Mouse (Mus musculus) liver, embryonic 14.5 days (tissue): ENCODE results near the gene Mamstr. TPM values are rescaled to one million over a fixed set of nuclear protein-coding genes. Genes with fewer than 3 reads are reported as not detected.
A peak's percentile ranks its signal among the peaks of the same experiment; 100 is the strongest.

Experiments
- ATAC-seq: fragments of 200-750 bp; cut with Nextera tagmentation; 2 replicates; pipeline ENCODE4 v1.8.0; 2017; ENCODE audit warnings: moderate number of reproducible peaks, mild to moderate bottlenecking, moderate library complexity; ENCODE audit not compliant: insufficient read depth
- DNase-seq, 3 experiments: peaks; one replicate each; pipeline ENCODE4 v3.0.0-alpha.2; 2012 to 2013; ENCODE audit warnings: low read depth in 3 of 3, low spot score in 3 of 3
- H3K27ac ChIP-seq: fragments of 300-500 bp; sonication (generic); 2 replicates; pipeline ENCODE4 v1.5.1; 2014; ENCODE audit warnings: moderate library complexity, mild to moderate bottlenecking, control low read depth, inconsistent platforms
- H3K27me3 ChIP-seq: fragments of 300-500 bp; sonication (generic); 2 replicates; pipeline ENCODE4 v1.6.1; 2014; ENCODE audit warnings: mild to moderate bottlenecking, low read length, moderate library complexity; ENCODE audit not compliant: control insufficient read depth, insufficient read depth
- H3K36me3 ChIP-seq: fragments of 300-500 bp; sonication (generic); replicated peaks from 2 replicates; pipeline ENCODE4 v1.6.1; 2014; ENCODE audit warnings: low read depth; ENCODE audit not compliant: control insufficient read depth, insufficient read depth
- H3K4me1 ChIP-seq, 2 experiments: fragments of 200-500 bp in 1 of 2; fragments of 300-500 bp in 1 of 2; sonication (generic) in 1 of 2; replicated peaks; 2 replicates each; pipeline ENCODE4 v1.6.1; 2012 to 2014; ENCODE audit warnings: antibody characterized with exemption in 1 of 2, inconsistent platforms in 1 of 2, low read length in 1 of 2; ENCODE audit not compliant: control insufficient read depth in 2 of 2, insufficient read depth in 2 of 2
- H3K4me2 ChIP-seq: fragments of 300-500 bp; sonication (generic); 2 replicates; pipeline ENCODE4 v1.6.1; 2014; ENCODE audit warnings: low read depth, mild to moderate bottlenecking, control low read depth, moderate library complexity
- H3K4me3 ChIP-seq, 2 experiments: fragments of 200-500 bp in 1 of 2; fragments of 300-500 bp in 1 of 2; sonication (generic) in 1 of 2; 2 replicates each; pipeline ENCODE4 v1.5.1; 2012 to 2014; ENCODE audit warnings: low read depth in 2 of 2, low read length in 2 of 2, mild to moderate bottlenecking in 2 of 2, control low read depth in 1 of 2, inconsistent platforms in 1 of 2, moderate library complexity in 1 of 2; ENCODE audit not compliant: insufficient read depth in 1 of 2
- H3K9ac ChIP-seq: fragments of 300-500 bp; sonication (generic); replicated peaks from 2 replicates; pipeline ENCODE4 v1.6.1; 2014; ENCODE audit warnings: mild to moderate bottlenecking, control low read depth, moderate library complexity
- H3K9me3 ChIP-seq: fragments of 300-500 bp; sonication (generic); 2 replicates; pipeline ENCODE4 v1.6.1; 2016; ENCODE audit warnings: low read length, mixed read lengths; ENCODE audit not compliant: control insufficient read depth
- CTCF ChIP-seq: IDR thresholded peaks from 2 replicates; pipeline ENCODE4 v1.5.1; 2016; ENCODE audit warnings: antibody characterized with exemption, low read depth, control low read depth
- EP300 ChIP-seq: IDR thresholded peaks from 2 replicates; pipeline ENCODE4 v1.6.1; 2016; ENCODE audit warnings: antibody characterized with exemption, low read depth
- WGBS: fragments of 180-500 bp; shearing (Covaris S2); extraction: QIAGEN DNeasy Blood & Tissue Kit; methylation state at CpG from one replicate; pipeline ENCODE4 v1.1.7; 2014; ENCODE audit not compliant: insufficient replicate concordance; 5-methylcytosine and 5-hydroxymethylcytosine counted together
- polyA plus RNA-seq, 2 experiments: library from polyadenylated mRNA; depleted of rRNA in 1 of 2; stranded (reverse) in 1 of 2; unstranded in 1 of 2; fragments of >200 nt; fragmentation: Nextera tagmentation in 1 of 2; extraction: Ambion mirVana in 1 of 2; gene quantifications; 2 replicates each; pipeline versions ENCODE4 v1.2.1 to v1.2.3; 2012 to 2014

The Mamstr gene
- polyA plus RNA-seq, 2 experiments, result 0.25 TPM; not detected in 1

GRCm38 (mm10) chr7:45678513-45678912 is 38.7 kb downstream of the Mamstr start:
- peaks cover 3 to 10% of the 10 kb centered on the region in 2 experiments; a peak in 2 of 4 replicates for H3K4me1 ChIP-seq
- no peaks in the 10 kb centered on the region for H3K27me3 ChIP-seq
- H3K36me3 ChIP-seq, result no peaks in the 10 kb centered on the region
- TF ChIP-seq CTCF, result no peak
- TF ChIP-seq EP300, result no peak
- no peak overlapping the region for H3K27ac ChIP-seq
- no peak overlapping the region for H3K9ac ChIP-seq
- no peak for ATAC-seq
- no peak overlapping the region for H3K4me2 ChIP-seq
- no peak overlapping the region for H3K4me3 ChIP-seq
- DNase-seq, result no peak
- no peaks in the 10 kb centered on the region for H3K9me3 ChIP-seq
- WGBS, result 76% methylated on average over 14 of the region's 14 CpGs

GRCm38 (mm10) chr7:45679966-45680621 is 40.3 kb downstream of the Mamstr start:
- Histone ChIP-seq H3K9me3 (no peaks in the 10 kb centered on the region), H3K9ac (no peak overlapping the region), H3K27me3 (no peaks in the 10 kb centered on the region), H3K27ac (no peak overlapping the region), H3K4me1 (peaks cover 3 to 10% of the 10 kb centered on the region in 2 experiments; a peak in 2 of 4 replicates), H3K36me3 (no peaks in the 10 kb centered on the region), H3K4me2 (no peak overlapping the region), H3K4me3 (no peak overlapping the region)
- TF ChIP-seq EP300 (no peak), CTCF (no peak)
- ATAC-seq (no peak), DNase-seq (peak in 1 of 3 experiments; percentile 9)
- 57% methylated on average over 14 of the region's 14 CpGs for WGBS

GRCm38 (mm10) chr7:45681046-45681736 is 41.4 kb downstream of the Mamstr start:
- Histone ChIP-seq H3K9me3 (no peaks in the 10 kb centered on the region), H3K4me3 (no peak overlapping the region), H3K36me3 (no peaks in the 10 kb centered on the region), H3K27ac (no peak overlapping the region), H3K9ac (no peak overlapping the region), H3K4me2 (no peak overlapping the region), H3K4me1 (peaks cover 3 to 10% of the 10 kb centered on the region in 2 experiments; a peak in 2 of 4 replicates), H3K27me3 (no peaks in the 10 kb centered on the region)
- DNase-seq (no peak), ATAC-seq (no peak)
- TF ChIP-seq EP300, result no peak
- TF ChIP-seq CTCF, result no peak
- 42% methylated on average over 8 of the region's 8 CpGs for WGBS

GRCm38 (mm10) chr7:45682144-45683126 is 42.7 kb downstream of the Mamstr start:
- no peak overlapping the region for H3K9ac ChIP-seq
- TF ChIP-seq CTCF (peak; percentile 97), EP300 (no peak)
- peaks cover 3 to 10% of the 10 kb centered on the region in 2 experiments; a peak in 2 of 4 replicates for H3K4me1 ChIP-seq
- no peaks in the 10 kb centered on the region for H3K36me3 ChIP-seq
- no peak overlapping the region for H3K4me3 ChIP-seq
- no peak overlapping the region for H3K27ac ChIP-seq
- DNase-seq, result peak; percentile 57 to 63 (median 58)
- H3K4me2 ChIP-seq, result peak overlapping the region; percentile 53
- H3K9me3 ChIP-seq, result no peaks in the 10 kb centered on the region
- H3K27me3 ChIP-seq, result no peaks in the 10 kb centered on the region
- 22% methylated on average over 14 of the region's 14 CpGs for WGBS
- peak; percentile 52; the same call in 1 of the 2 replicates for ATAC-seq
